Mouse (Mus musculus): ENCODE results near the gene Cse1l. TPM values are rescaled to one million over a fixed set of nuclear protein-coding genes. Genes with fewer than 3 reads are reported as not detected.

Gene Cse1l
- polyA plus RNA-seq, 1 experiment = 21.2 TPM

DNA sequence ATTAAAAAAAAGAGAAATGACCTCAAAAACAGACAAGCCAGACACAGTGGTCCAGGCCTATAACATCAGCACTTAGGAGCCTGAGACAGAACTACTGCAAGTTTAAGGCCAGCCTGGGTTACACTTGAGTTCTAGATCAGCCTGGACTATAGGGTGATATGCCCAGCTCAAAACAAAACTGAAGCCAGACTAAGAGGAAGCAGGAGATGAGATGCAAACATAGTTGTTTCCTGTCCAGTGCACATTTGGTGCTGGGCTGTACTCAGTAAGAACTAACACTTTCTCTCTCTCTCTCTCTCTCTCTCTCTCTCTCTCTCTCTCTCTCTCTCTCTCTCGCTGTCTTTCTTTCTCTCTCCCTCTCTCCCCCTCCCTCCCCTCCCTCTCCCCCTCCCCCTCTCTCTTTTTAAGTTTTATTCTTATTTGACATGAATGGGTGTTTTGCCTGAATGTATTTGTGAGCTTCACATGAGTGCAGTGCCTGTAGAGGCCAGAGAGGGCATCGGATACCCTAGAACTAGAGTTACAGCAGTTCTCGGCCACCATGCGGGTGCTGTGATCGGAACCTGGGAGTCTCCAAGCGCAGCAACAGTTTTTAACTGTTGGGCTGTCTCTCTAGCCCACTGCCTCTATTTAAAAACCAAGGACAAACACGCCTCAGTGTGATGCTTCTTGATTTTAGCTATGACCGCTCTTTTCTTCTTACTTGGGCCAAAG lies 4.9 kb upstream of the Cse1l start:
- DNase-seq (ENCODE audit: low read depth) = no peak

DNA sequence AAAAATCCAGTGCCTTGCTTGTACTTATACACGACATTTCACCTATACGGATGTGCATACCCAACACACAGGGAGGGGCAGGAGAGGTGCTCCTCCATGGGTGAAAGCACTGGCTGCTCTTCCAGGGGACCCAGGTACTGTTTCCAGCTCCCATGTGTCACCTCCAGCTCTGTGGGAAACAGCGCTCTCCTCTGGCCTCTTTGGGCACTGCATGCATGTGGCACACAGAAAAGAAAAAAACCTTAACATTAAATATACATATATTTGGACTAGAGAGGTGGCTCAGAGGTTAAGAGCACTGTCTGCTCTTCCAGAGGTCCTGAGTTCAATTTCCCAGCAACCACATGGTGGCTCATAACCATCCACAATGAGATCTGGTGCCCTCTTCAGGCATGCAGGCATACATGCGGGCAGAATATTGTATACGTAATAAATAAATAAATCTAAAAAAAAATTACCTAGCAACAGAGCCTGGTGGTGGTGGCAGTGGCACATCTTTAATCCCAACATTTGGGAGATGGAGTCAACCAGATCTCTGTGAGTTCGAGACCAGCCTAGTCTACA lies 2.0 kb upstream of the Cse1l start:
- DNase-seq (ENCODE audit: low read depth) = no peak

DNA sequence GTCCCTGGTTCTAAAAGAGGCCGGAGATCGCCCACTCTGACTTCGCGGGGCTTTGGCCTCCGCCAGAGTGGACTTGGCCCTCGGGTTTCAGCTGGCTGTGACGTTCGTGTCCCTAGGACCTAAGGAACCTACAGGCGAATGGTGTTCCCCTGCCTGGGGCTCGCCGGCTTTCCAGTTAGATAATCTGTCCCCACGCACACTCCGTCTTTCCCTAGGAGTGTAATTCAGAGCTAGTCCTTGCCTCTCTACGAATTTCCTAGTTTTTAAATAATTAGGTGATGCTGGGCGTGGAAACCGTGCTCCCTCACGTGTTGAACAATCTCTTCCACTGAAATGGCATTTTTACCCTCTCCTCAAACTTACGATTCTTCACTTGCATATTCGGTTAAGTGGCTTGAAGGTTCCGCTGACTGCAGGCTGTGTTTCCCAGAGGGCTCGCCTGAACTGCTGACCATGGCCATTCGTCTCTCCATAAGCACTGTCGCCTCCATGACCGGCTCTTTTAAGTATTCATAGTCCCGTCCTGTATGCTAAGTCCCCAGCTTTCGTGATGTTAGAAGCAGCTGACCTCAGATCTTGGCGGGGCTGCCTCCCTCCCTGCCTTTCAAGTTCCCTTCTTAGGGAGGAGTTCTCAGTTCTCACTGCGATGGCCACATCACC lies 813 bp downstream of the Cse1l start:
- no peak for DNase-seq (ENCODE audit: low read depth)

DNA sequence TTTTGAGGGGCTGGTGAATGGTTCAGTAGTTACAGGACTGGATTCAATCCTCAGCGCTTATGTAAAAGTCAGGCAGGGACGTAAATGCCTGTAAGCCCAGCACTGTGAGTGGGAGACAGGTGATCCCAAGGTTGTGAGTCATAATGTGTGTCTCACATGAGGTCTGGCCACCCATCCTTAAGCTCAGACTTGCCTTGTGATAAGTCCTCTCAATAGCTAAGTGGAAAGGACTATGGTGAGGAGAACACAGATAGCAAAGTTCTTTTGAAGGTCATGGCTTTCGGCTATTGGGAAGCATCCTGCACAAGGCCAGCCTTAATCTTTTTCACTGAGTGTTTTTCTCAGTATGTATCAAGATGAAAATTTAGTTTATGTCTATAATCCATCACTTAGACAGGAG lies 3.9 kb downstream of the Cse1l start:
- DNase-seq (ENCODE audit: low read depth) = no peak

DNA sequence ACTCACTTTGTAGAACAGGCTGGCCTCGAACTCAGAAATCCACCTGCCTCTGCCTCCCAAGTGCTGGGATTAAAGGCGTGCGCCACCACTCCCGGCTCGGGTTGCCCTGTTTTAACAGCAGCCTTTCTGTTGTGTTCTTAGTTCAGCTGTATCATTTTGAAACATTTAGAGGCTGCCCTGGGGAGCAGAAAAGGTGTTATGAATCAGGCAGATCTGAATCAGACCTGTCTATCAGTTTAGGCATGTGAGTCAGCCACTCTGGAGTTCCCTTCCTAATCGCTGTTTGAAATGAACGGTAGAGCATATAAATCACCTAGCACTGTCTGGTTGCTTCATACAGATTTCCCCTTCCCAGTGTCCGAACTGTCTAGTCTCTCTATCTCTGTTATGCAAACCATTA lies 4.7 kb downstream of the Cse1l start:
- no peak for DNase-seq (ENCODE audit: low read depth)

DNA sequence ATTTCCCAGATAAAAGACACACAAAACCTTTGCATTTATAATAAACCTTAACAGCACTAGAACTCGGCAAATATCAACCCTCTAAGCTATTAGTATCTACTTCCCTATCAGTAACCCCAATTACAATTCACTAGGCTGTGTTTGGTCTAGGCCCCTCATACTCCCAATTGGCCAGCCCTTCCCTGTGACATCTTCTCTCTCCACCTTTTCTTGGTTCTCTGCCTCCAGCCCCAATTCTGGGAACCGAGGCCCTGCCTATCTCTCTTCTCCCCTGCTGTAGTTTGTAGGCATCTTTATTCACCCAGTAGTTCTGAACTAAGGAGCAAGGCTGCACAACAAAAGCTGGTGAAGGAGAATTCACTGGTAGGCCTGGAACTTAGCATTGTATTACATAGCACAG lies 18.1 kb downstream of the Cse1l start:
- DNase-seq (ENCODE audit: low read depth) = no peak

DNA sequence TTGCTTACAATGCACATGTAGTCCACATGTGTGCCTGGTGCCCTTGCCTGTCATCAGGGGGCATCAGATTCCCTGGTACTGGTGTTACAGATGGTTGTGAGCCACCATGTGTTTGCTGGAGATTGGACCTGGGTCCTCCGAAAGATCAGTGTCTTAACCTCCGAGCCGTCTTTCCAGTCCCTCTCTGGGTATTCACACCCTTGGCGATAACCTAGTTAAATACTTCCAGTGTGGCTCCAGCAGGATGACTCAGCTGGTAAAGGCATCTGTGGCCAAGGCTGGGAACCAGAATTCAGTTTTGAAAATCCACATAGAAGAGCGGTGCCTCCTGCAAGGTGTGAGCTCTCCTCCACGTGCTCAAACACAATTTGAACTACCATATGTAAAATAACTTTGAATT lies 28.1 kb downstream of the Cse1l start:
- DNase-seq (ENCODE audit: low read depth) = no peak

DNA sequence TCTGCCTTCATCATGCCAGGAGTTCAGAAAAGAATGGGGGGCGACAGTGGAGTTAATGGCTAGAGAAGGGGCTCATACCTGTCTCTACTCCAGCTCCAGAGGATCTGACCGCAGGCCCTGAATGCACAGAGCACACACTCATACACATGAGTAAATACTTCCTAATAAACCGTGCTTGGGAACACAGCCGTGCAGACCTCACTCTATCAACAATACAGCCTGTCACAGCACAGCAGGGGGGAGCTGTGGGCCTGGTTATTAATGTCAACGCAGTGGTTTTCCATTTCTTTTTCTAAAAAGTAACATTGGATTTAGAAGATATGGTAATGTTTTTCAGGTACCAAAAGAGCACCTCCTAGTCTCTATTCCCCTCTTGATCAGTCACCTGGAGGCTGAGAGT lies 28.6 kb downstream of the Cse1l start:
- DNase-seq (ENCODE audit: low read depth) = no peak

DNA sequence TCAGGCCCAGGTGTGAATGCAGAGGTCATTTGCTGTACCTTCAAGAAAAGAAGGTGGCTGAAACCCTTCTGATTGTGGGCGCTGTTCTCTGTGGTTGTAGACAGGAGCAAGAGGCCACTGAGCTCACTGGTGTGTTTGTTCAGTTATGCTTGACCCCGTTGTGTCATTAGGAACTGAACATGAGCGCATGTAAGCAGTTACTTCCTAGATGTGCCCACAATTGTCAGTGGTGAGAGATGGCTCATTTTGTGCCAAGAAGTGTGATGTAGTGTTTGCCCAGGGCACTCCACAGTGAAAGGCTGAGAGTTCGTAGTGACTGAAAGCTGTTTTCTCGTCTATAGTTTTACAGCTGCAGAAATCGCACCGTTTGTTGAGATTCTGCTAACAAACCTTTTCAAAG lies 29.7 kb downstream of the Cse1l start:
- no peak for DNase-seq (ENCODE audit: low read depth)

DNA sequence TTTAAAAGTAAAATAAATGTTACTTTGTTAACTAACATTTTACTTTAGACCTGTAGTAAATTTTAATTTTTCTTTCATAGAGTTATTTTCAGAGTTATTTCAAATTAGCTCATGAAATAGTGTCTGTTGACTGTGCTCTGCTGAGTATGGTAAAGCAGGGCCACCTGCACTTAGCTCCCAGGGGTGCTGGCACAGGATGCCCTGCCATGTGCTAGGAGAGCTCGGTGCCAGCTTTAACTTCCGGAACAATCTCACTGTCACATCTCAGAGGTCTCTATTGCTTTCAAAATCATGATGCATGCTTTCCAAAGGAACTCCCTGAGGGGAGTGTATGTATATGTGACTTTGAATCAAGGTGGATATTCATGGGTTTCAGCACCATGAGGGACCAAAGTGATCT lies 30.3 kb downstream of the Cse1l start:
- DNase-seq (ENCODE audit: low read depth) = no peak

DNA sequence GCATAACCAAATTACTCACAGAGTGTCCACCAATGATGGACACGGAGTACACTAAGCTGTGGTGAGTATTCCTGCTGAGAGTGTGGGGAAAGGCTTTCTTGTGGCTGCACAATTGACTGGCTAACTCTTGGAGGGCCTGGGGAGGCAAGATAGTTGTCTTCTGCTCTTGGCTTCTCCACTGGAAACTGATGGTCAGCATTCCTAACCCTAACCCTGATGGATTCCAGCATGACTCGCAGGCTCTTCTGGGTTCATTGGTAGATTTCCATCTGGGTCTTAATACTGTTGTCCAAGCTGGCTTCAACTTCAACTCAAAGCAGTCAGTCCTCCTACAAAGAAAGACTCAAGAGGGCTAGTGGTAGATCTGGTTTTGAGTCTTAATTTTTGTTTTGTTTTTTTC lies 37.3 kb downstream of the Cse1l start:
- no peak for DNase-seq (ENCODE audit: low read depth)

DNA sequence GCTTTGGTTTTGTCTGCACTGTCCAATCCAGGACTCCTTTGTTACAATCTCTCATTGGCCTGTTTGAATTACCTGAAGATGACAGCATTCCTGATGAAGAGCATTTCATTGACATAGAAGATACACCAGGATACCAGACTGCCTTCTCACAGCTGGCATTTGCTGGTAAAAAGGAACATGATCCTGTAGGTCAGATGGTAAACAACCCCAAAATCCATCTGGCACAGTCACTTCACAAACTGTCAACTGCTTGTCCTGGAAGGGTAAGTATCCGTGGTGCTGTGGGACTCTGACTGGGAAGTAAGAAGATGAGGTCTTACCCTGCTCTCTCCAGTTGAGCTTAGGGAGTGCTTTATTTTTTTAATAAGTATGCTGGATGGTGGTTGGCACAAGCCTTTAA lies 38.5 kb downstream of the Cse1l start:
- DNase-seq (ENCODE audit: low read depth) = no peak

DNA sequence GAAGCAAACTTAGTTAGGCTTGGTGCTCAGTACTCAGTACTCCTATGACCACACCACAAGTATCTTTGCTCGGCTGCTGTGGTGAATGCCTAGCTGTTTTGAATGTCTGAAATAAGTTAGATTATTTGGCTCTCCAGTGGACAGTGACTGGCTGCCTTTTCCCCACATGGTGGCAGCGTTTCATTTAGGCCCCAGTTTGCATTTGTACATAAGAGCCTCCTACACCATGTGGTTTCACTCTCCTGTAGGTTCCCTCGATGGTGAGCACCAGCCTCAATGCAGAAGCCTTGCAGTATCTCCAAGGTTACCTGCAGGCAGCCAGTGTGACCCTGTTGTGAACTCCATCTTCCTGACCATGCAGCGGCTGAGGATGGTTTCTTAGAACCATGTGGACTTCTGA lies 39.6 kb downstream of the Cse1l start:
- no peak for DNase-seq (ENCODE audit: low read depth)

DNA sequence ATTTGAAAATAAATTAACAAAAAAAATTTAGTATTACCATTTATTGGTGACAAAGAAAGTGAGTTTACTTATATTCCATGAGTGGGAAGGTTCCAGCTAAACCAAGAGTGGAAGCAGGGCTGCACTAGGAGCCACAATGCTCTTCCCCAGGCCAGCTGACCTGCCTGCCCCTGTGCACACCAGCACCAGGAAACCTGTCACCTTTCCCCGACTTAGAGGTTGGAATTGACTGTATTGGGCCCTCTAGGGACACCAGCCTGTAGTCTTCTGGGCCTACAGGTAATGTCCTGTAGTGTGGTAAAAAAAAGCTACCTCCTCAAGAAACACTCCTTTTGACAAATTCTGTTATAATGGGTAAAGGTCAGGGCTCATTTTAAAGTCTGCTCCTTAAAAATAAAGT lies 42.4 kb downstream of the Cse1l start:
- no peak for DNase-seq (ENCODE audit: low read depth)

DNA sequence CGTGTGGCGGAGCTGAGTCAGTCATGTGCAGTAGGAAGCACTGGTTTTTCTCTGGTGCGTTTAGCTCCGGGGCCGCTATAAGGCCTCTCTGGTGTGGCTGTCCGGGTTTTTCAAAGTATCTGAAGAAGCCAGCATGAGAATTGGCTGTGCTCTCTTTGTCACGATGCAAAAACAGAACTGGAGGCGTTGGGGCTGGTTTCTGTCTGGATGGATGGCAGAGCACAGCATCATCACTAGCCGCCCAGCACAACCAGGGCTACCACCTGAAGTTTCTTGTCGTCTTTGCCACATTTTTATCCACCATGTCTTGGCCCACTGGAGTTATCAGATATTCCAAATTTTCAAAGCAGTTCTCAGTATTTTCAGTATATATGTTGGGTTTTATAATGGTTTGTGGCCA lies 43.1 kb downstream of the Cse1l start:
- DNase-seq (ENCODE audit: low read depth) = no peak

DNA sequence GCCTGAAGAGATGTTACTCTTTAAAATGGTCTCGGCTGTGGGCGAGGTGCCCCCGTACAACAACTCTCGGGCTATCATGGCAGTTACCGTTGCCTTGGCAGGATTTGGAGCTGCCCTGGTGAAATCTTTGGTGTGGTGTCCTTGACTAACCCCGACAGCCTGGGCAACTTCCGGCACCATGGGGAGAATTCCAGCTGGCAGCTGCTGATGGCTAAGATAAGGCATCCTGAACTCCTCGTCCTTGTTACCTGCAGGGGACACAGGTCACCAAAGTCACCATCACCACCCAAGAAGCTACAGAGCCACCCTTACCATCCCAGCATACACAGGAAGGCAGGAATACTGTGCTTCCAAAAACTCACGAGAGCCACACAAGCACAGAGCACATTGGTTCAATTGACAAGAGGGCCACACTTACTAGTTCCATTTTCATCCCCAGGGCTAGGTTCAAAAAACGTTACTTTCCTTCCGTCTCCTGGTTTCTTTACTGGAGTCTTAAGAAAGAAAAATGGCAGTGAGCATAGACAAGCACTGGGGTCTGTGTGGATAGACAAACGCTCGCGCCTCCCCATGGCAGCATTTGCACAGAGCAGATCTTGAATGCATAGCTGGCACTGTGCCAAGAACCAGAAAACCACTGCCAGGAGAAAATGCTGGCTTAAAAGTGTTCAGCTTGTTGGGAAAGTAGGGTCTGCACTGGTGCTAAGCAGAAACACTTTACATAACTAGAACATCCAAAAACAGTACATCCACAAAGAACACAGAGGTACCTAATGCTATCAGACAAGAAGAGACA lies 45.2 kb downstream of the Cse1l start:
- no peak for DNase-seq (ENCODE audit: low read depth)

DNA sequence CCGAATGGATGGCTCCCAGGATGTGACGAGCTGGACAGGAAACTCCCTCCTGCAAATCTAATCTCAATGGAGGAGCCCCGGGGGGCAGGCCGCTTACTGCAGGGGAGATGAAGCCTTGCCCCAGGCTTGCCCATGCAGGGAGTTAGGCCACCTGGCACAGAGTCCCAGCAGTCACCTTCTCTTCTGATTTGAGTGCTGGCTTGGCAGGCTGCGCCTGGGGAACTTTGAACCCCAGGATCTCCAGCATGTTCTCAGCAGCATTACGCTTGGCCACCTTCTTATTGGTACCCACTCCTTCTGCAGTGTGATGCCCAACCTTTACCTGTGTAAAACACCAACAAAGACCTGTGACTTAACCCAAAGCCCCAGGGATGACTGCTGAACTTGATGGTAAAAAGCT lies 46.3 kb downstream of the Cse1l start:
- DNase-seq (ENCODE audit: low read depth) = no peak

DNA sequence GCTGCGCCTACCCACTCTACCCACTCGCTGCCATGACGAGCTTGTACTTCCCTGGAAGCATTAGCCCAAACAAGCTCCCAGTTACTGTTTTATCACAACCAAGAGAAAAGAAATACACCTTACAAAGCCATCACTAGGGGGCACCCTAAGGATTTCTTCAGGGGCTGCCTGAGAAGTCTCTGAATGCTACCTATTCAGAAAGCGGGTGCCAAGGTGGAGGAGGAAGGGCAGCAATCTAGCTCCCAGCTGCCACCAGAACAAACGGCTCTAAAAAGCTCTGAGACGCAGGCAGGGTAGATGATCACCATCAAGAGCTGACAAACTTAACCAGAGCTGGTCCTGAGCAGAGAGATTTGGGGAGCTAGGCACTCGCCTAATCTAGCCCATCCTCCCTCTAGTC lies 51.0 kb downstream of the Cse1l start:
- no peak for DNase-seq (ENCODE audit: low read depth)

DNA sequence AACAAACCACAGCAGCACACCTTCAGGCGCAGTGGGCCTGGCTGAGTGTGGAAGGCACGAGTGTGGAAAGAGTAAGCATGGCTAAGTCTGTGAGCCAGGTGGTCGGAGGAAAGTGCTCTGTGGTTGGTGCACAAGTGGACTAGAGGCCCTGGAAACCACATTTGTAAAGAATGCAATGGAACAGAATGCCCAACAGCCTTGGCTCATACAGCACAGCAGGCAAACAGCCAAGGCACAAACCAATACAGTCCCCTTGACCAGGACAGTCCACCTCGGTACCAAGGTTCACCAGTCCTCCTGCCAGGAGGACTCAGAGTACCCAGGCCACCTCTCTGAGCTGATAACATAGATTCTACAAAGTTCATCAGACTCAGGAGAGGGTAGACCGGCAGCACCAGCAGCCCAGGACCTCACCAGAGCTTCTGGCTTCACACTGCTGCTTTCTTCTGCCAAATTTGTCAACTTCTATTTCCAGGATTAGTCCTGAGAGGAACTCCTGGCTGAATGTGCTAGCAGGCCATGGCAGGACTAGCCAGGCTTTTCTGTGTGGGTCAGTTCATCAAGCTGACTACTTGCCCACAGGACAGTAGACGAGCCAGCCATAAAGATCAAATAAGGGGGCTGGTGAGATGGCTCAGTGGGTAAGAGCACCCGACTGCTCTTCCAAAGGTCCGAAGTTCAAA lies 54.9 kb downstream of the Cse1l start:
- no peak for DNase-seq (ENCODE audit: low read depth)

DNA sequence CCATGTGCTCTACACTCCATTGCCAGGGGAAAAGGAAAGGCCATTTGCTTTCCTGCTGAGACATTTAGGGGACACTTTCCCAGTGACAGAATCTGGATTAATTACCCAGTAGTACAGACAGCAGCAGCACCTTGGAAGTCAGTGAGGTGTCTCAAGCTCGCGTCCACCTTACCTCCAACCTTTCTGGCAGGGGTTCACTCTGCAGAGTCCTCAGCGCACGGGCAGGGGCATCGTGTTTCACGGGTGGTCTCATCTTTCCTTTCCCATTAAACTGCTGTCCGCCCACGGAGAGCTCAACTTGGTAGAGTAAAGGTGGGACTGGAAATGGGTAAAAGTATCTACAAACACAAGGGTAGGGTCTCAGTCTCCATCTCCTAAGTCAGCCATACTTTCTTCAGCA lies 57.4 kb downstream of the Cse1l start:
- no peak for DNase-seq (ENCODE audit: low read depth)

DNA sequence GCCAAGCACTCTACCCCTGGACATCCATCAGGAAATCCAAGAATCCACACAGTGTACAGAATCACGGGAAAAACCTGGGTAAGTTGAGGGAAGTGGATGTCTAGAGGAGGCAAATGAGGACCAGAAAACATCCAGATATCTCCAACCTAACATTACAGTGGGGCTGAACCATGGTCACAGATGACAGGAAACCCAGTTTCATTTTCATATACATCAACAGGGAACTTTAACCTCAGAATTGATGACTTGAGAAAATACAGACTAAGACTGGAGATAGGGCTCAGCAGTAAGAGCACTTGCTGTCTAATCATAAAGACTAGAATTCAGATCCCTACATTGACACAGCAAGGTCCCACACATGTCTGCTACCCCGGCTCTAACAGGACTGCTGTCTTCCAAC lies 58.9 kb downstream of the Cse1l start:
- no peak for DNase-seq (ENCODE audit: low read depth)

DNA sequence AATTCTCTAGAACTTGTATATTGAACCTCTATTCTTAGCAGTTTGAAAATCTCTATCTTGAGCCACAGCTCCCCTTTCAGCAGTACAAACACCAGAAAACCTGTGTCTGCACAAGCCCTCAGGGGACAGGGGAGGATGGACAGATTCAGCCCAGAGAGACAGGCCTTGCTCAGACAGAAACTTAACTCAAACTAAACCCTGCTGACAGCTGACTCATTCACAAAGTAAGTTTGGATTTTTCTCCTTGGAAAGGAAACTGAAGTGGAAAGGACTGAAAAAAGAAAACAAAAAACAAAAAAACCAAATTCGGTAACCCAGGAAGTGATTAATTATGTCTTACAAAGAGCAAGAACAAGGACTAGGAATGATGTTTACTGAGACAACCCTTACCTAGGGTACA lies 67.3 kb downstream of the Cse1l start:
- no peak for DNase-seq (ENCODE audit: low read depth)

Data from gonadal fat pad, adult 2 months (tissue).